Mouse (Mus musculus): ENCODE results near the gene Sac3d1. TPM values are rescaled to one million over a fixed set of nuclear protein-coding genes. Genes with fewer than 3 reads are reported as not detected.

Sac3d1 gene
- total RNA-seq, 2 experiments from 2014 or later = 8.8 to 10.3 TPM

- no peak for DNase-seq
Measured at GRCm38 (mm10) chr19:6121761-6122160, 3.3 kb upstream of the Sac3d1 start.

DNA sequence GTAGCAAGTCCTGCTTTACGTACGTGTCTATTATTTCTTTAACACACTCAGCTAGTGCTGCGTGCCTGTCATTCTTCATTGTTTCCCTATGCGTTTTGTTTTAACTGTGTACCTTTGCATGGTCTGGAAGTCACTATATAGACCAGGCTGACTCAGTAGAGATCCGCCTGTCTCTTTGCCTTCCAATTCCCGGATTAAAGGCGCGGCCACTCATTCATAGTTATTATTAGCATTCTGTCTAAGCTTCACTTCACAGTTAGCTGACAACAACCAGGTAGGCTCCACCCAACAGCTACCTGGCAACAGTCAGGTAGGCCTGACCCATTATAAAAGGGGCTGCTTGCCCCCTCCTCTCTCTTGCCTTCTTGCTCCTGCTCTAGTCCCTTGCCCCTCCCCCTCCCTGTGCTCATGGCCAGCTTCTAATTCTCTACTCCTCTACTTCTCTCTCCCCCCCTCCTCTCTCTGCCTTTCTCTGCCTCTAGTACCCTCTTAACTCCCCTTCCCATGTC lies 281 bp upstream of the Sac3d1 start:
- DNase-seq = no peak

DNA sequence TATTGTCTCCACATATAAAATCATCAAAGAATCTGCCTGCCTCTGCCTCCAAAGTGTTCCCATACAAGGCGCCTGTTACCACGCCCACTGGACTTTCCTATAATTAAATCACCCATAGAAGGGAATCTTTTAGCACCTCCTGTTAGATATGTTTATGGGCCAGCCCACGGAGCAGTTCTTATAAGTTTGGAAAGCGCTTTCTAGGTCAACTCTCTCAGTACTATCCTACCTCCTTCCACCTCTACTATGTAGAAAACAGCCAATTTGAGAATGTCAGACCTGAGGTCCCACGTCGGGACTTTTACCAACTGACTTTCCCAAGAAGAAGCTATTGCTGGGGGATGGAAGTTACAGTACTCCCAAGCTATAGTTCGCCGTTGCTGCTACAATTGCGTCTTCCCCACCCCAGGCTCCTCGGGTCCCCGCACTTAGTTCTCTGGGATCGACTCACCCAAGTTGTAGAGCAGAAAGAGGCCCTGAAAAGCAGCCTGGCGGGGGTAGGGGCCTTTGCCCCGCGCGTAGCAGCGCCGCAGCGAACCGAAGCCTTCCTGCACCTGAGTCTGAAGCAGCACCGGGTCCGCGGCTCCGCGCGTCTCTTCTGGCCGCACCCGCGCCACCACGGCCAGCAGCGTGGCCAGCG lies 984 bp downstream of the Sac3d1 start:
- no peak for DNase-seq

DNA sequence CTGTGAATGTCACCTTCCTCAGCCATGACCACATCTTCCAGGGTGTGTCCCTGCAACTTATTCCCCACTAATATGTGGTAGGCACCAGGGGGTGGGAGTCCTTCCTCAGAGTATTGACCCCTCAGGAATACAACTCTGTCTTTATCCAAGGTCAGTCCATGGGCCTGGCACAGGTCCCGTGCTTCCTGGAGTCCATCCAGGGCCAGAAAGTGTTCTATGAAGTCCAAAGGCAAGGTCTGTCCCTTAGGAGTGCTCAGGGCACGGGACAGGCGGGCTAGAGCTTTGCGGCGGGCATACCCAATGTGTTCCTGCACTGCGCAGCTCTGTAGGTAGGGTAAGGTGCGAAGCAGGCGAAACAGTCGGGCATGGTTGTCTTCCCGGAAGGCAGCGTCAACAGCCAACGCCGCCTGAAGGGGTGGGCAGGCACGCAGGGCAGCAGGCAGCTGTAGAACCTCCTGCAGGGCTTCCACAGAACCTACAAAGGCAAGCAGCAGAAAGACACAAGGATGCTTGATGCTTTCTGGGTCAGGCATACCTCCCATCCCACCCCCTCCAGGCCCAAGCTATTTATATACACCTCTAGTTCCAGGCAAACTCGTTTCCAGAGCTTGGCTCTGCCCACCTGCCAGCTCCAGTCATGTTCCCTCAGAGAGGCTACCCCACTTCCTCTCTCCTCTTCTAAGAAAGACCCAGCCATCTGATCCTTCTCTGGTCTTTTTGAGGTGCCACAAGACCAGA lies 2.2 kb downstream of the Sac3d1 start:
- no peak for DNase-seq

- no peak for DNase-seq
Measured at GRCm38 (mm10) chr19:6113116-6113515, 5.3 kb downstream of the Sac3d1 start.

DNA sequence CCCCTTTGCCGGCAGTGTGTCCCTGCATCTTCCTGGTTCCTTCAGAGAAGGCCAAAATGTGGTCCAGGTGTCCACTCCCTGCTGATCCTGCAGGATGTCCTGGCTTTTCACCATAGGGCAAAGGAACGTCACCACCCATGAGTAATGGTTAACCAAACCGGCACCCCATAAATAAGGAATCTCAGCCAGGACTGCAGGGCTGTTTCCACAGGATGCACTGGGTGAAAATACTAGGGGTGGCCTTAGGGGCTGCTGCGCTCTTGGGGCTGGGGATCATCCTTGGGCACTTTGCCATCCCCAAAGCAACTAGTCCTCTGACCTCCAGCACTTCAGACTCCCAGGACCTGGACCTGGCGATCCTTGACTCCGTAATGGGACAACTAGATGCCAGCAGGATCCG lies 12.9 kb downstream of the Sac3d1 start, which contains the start of gene Naaladl1:
TSS of gene Naaladl1 (plus strand) at position 197 of the 400 bp plus-strand sequence.
- DNase-seq = no peak

DNA sequence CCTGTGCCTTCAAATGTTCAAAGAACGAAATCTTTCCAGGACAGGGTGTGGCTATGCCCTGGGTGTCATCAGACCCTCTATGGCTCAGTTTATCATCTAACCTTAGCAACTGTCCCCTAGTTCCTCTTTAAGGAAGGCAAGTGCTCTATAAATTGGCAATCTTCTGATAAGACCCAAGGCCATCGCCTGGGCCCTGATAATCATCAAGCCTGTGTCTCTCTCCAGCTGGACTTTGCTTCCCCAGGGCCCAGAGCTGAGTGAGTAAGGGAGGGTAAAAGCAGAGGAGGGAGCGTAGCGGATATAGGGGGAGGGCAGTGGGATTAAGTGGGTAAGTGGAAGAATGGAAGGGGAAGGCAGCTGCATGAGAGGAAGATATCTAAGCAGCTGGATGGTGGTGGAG lies 14.0 kb downstream of the Sac3d1 start:
- no peak for DNase-seq

DNA sequence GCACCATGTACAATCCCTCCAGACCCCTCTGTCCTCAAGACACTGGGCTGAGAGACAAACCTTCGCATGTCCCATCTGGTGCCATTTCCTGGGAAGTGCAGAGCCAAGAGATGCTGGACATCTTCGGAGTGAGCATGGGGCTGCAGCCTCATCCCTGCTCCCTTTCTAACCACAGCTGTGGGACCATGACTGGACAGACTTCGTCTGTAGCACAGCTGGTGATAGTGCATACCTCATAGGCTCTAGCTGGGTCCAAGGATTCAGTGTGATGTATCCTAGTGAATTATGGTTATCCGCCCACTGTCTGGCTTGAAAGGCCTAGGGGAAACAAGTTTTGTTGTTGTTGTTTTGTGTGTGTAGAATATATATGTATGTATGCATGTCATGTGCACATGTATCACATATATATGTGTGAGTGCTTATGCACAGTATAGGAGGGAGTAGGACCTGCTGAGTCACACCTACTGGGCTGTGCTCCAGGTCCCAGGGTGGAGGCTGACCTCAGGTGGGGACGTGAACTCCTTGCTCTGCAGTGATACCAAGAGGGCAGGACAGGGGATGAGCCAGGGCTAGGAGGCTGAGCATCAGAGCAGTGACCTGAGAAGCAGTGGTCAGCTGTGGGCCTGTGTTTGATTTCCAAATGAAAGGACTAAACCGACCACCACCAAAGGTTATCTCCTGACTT lies 16.1 kb downstream of the Sac3d1 start:
- DNase-seq = no peak

DNA sequence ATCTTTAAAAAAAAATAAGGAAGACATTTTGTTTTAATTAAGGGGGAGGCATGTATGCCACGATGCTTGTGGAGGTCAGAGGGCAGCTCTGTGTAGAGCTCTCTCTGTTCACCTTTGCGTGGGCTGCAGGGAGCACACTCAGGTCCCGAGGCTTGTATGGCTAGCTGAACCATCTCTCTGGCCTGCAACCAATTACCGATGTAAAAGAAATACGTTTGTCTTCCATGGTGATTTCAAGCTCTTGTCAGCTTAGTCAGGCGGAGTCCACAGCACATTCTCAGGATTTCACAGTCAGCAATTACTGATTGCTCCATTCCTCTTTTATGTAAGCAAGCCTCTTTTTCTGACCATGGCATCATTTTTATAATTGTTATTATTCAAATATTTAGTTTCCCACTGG lies 17.3 kb downstream of the Sac3d1 start:
- DNase-seq = no peak

DNA sequence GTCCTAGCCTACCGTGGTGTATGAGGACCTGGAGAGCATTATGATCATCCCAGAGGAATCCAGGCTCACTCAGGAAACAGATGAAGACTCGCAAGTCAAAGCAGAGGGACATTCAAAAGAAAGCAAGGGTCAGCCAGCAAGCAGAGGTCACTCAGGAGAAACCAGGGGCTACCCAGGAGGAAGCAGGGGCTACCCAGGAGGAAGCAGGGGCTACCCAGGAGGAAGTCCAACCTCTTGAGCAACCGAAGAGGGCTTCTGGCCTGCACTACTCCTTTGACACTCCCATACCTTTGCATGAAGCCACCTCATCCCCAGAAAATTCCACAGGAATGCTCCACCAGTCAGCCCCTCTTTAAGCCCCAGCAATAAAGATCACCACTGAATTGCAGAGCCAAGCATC lies 20.6 kb downstream of the Sac3d1 start:
- no peak for DNase-seq

DNA sequence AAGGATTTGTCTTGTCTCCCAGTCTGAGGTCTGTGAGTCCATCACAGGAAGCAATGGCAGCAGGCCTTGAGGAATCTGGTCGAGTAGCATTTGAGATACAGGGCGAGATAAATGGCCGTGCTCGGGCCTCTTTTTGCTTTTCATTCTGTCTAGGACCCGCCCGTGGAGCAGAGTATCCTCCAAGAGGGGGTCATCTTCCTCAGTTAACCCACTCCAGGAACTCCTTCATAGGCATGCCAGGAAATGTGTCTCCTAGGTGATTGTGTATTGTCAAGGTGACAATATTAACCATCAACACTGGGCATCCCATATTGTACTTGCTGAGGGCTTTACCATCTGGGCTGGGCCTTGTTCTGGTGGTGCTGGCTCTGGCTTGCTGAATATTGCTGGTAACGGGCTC lies 24.3 kb downstream of the Sac3d1 start, which contains the start of gene AC131692.1:
TSS of gene AC131692.1 (plus strand) at position 301 of the 400 bp plus-strand sequence.
- DNase-seq = no peak

DNA sequence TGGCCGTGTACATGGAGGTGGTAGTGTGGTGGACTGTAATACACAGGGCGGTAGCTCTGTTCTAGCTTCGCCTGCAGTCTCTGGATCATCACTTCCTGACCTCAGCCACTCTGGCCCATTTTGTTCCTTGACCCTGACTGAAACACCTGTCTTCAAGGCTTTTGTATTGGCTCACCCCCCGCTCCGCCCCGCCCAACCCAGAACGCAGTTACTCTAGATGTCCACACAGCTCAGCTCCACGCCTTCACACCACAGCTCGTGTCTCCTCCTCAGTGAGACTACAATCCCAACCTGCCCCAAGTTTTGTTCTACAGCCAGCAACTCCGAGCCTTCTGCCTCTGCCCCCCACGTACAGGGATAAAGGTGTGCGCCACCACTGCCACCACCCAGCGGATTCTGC lies 29.6 kb downstream of the Sac3d1 start:
- no peak for DNase-seq

- peak; percentile 30 for DNase-seq
Measured at GRCm38 (mm10) chr19:6085417-6085879, 33.0 kb downstream of the Sac3d1 start.

- DNase-seq = peak; percentile 95
Measured at GRCm38 (mm10) chr19:6084478-6085248, 33.8 kb downstream of the Sac3d1 start, which contains the start of the genes Zfpl1 and Cdca5. Gene Zfpl1 (minus strand): TSS chr19:6084956. Gene Cdca5 (plus strand): TSS chr19:6084983.

DNA sequence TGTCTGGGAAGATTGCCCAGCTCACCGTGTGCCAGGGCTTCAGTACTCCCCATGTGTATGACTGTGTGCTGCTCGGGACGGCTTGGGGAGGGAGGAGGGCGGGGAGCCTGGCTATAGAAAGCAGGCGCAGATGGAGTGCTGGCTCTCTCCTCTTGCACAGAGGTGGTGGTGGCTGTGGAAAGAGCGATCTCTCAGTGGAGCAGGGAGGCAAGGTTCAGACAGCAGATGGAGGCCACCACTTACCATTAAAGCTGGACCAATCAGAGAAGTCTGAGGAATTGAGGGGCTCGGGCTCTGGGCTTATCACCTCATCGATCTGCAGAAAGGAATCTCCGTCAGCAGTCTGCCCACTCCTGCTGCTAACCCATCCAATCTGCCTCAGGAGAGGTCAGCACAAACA lies 36.3 kb downstream of the Sac3d1 start, which contains the start of gene Gm28374:
TSS of gene Gm28374 (minus strand) at position 101 of the 400 bp plus-strand sequence.
- DNase-seq = no peak

DNA sequence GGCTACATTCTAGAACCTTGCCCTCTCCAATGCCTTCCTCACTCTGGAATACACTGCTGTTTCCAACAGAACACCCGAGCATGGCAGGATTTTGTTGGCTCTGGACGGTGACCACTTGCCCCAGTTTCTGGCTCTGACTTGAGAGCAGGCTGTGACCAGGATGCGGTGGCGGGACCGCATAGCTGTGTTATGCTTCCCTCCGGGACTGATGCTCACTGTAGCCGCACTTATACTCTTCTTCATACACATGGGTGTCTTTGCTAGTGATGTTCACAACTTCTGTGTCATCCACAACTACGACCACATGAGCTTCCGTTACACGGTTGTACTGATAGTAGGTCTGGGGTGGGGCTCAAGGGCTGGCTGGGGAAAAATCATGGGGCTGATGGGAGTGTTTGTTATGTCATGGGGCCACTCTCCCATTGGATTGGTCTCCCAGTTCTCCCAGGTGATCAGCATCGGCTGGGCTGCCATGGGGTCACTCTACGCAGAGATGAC lies 38.4 kb downstream of the Sac3d1 start, which contains the start of gene Tmem262:
TSS of gene Tmem262 (plus strand) at position 51 of the 498 bp plus-strand sequence.
- DNase-seq = no peak

GRCm38 (mm10) chr19:6076564-6077393 lies 41.7 kb downstream of the Sac3d1 start, which contains the start of gene Vps51:
Gene Vps51 (minus strand): TSS chr19:6077231.
- DNase-seq = peak; percentile 83

DNA sequence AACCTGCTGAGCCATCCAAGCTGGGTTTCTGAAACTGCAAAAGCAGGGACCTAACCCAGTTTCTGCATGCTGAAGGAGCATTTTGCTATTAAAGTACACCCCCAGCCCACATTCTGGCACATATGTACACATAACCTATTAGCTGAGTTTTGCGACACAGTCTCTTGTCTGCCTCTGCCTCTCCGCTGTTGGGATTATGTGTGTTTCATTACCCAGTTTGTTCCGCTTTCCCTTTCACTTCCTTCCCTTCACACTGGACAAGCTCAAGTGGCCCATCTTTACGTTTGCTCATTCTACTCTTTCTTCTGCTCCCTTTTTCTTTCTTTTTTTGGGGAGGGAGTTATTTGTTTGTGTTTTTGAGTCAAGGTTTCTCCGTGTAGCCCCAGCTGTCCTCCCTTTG lies 44.6 kb downstream of the Sac3d1 start:
- no peak for DNase-seq

- no peak for DNase-seq
Measured at GRCm38 (mm10) chr19:6071261-6071660, 47.2 kb downstream of the Sac3d1 start.

DNA sequence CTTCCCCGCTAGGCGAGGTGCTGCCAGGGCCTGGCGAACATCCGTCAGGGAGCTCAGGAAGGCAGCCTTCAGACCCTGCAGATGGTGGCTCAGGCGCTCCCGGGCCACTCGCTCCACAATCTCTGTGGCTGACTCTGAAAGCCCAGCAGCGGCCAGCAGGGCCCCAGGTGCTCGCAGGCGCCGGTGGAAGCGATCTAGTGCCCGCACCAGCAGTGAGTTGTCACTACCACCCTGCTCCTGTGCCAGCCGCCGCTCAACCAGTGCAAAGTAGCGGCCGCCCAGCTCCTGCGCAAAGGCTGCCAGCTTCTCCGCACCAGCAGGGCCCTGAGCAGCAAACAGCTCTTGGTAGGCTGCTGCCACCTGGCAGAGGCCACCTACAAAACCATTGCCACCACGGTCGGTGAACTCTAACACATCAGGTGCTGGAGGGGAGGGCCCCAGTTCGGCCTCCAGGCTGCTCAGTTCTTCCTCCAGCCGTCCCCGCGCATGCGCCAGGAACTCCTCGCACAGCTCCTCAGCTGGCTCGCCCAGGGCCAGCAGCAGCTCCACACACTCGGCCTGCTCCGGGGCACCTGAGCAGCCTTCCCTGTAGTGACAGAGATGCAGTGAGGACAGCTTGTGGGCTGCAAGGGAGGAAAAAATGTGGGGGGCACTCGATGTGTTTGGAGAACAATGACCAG lies 47.7 kb downstream of the Sac3d1 start:
- DNase-seq = no peak
